Mouse (Mus musculus): ENCODE measurements around the gene Tdp2. TPM values are rescaled to one million over a fixed set of nuclear protein-coding genes. Genes with fewer than 3 reads are reported as not detected.

Gene Tdp2
- total and polyA plus RNA-seq, 3 experiments, result 37.4 to 96.6 (median 44.5) TPM

DNA sequence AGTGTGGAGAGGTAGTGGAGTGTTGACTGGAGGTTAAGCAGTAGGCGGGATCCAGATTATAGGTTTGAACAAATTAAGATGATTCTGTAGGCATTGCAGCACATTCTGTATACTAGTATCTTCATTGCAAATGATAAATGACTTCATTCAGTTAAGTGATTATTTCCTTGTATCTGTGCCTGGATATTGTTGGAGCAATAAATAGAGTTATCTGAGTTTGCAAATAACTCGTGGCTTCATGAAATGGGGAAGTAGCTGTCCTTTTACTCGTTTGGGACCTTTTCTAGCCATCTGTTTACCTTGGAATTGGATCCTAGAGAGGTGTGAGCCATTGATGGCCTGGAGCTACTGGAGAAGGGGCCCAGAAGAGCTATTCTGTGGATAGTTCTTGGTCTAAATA is 8.4 kb downstream of the Tdp2 start:
- dilution Hi-C loops (cut with MboI; ENCODE audit: extremely low pct_ligation_motif_present, extremely low pct_unique_long_range_greater_than_20kb, low sequenced_read_pairs), result no loop called here
- H3K9me3 ChIP-seq (replicated peaks; ENCODE audit: low read length), result no peaks in the 10 kb centered on the region
- no peak for DNase-seq (ENCODE audit: extremely low read depth)
- peaks cover 23 to 71% of the 10 kb centered on the region in 2 experiments for H3K36me3 ChIP-seq (replicated peaks in 1 of 2; ENCODE audit: control insufficient read depth in 1 of 2, insufficient read depth in 1 of 2, low read length in 1 of 2)
- no peak overlapping the region for H3K4me3 ChIP-seq (replicated peaks in 1 of 3; ENCODE audit: low read depth in 2 of 3, low read length in 2 of 3, poor library complexity in 1 of 3)
- no peak for TF ChIP-seq POLR2A (IDR thresholded peaks at IDR 0.05; ENCODE audit: low read depth, low read length)
- TF ChIP-seq IRF4 (IDR thresholded peaks at IDR 0.05; ENCODE audit: low read depth, low read length), result no peak
- TF ChIP-seq BHLHE40 (IDR thresholded peaks at IDR 0.05; ENCODE audit: low read depth, low read length), result no peak
- TF ChIP-seq UBTF (IDR thresholded peaks at IDR 0.05; ENCODE audit: low read depth, low read length), result no peak
- TF ChIP-seq CHD2 (IDR thresholded peaks at IDR 0.05; ENCODE audit: low read length), result no peak
- TF ChIP-seq ZMIZ1 (IDR thresholded peaks at IDR 0.05; ENCODE audit: low read depth, low read length), result no peak
- TF ChIP-seq SMC3 (IDR thresholded peaks at IDR 0.05; ENCODE audit: low read depth, low read length), result no peak
- TF ChIP-seq CHD1 (IDR thresholded peaks at IDR 0.05; ENCODE audit: low read depth, low read length), result no peak
- TF ChIP-seq MAFK (IDR thresholded peaks at IDR 0.05; ENCODE audit: insufficient replicate concordance, low read length), result no peak
- no peak for TF ChIP-seq TBP (conservative IDR thresholded peaks at IDR 0.05; ENCODE audit: low read depth, low read length)
- no peak for TF ChIP-seq KAT2A (IDR thresholded peaks at IDR 0.05; ENCODE audit: insufficient replicate concordance, low read length)
- TF ChIP-seq GABPA (IDR thresholded peaks at IDR 0.05; ENCODE audit: insufficient replicate concordance, low read depth, low read length), result no peak
- no peak for TF ChIP-seq CTCF (conservative IDR thresholded peaks at IDR 0.05 in 1 of 2, IDR thresholded peaks at IDR 0.05 in 1 of 2; ENCODE audit: low read depth in 2 of 2, low read length in 2 of 2)
- no peak for TF ChIP-seq EP300 (IDR thresholded peaks at IDR 0.05; ENCODE audit: low read length)
- no peak for TF ChIP-seq ZNF384 (IDR thresholded peaks at IDR 0.05; ENCODE audit: low read depth, low read length)
- no peak for TF ChIP-seq MXI1 (IDR thresholded peaks at IDR 0.05; ENCODE audit: low read depth, low read length)
- no peak for TF ChIP-seq MAX (IDR thresholded peaks at IDR 0.05; ENCODE audit: low read length)
- no peak for TF ChIP-seq E2F4 (IDR thresholded peaks at IDR 0.05; ENCODE audit: insufficient replicate concordance, low read depth, low read length)
- TF ChIP-seq PAX5 (IDR thresholded peaks at IDR 0.05; ENCODE audit: low read length), result no peak
- no peak overlapping the region for H3K4me2 ChIP-seq (ENCODE audit: insufficient read depth, low read depth, poor library complexity, severe bottlenecking)
- H3K79me2 ChIP-seq (replicated peaks; ENCODE audit: control insufficient read depth, extremely low read depth, insufficient read depth, poor library complexity, severe bottlenecking), result peaks cover 36% of the 10 kb centered on the region
- H3K9ac ChIP-seq (ENCODE audit: insufficient read depth, low read depth), result no peak overlapping the region
- peaks cover 0 to 11% of the 10 kb centered on the region in 2 experiments; a peak in 1 of 4 replicates for H3K4me1 ChIP-seq (ENCODE audit: control insufficient read depth in 1 of 2, insufficient read depth in 2 of 2)
- H3K27ac ChIP-seq (ENCODE audit: insufficient read depth, low read depth), result no peak overlapping the region
- in situ Hi-C loops (cut with MboI; ENCODE audit: low pct_ligation_motif_present, low pct_unique_long_range_greater_than_20kb, low sequenced_read_pairs), result no loop called here
- no peaks in the 10 kb centered on the region for H3K27me3 ChIP-seq (replicated peaks)

GRCm38 (mm10) chr13:24841702-24842101 is 10.2 kb downstream of the Tdp2 start:
- Histone ChIP-seq H3K36me3 (replicated peaks in 1 of 2; ENCODE audit: control insufficient read depth in 1 of 2, insufficient read depth in 1 of 2, low read length in 1 of 2) (peaks cover 23 to 60% of the 10 kb centered on the region in 2 experiments), H3K9me3 (replicated peaks; ENCODE audit: low read length) (no peaks in the 10 kb centered on the region), H3K4me1 (ENCODE audit: control insufficient read depth in 1 of 2, insufficient read depth in 2 of 2) (peaks cover 0 to 4% of the 10 kb centered on the region in 2 experiments; a peak in 1 of 4 replicates), H3K79me2 (replicated peaks; ENCODE audit: control insufficient read depth, extremely low read depth, insufficient read depth, poor library complexity, severe bottlenecking) (peaks cover 20% of the 10 kb centered on the region), H3K9ac (ENCODE audit: insufficient read depth, low read depth) (no peak overlapping the region), H3K4me2 (ENCODE audit: insufficient read depth, low read depth, poor library complexity, severe bottlenecking) (no peak overlapping the region), H3K27me3 (replicated peaks) (no peaks in the 10 kb centered on the region), H3K27ac (ENCODE audit: insufficient read depth, low read depth) (no peak overlapping the region), H3K4me3 (replicated peaks in 1 of 3; ENCODE audit: low read depth in 2 of 3, low read length in 2 of 3, poor library complexity in 1 of 3) (no peak overlapping the region)
- in situ Hi-C loops (cut with MboI; ENCODE audit: low pct_ligation_motif_present, low pct_unique_long_range_greater_than_20kb, low sequenced_read_pairs), result no loop called here
- dilution Hi-C loops (cut with MboI; ENCODE audit: extremely low pct_ligation_motif_present, extremely low pct_unique_long_range_greater_than_20kb, low sequenced_read_pairs), result no loop called here
- DNase-seq (ENCODE audit: extremely low read depth), result no peak
- TF ChIP-seq USF1 (IDR thresholded peaks at IDR 0.05; ENCODE audit: low read depth, low read length) (no peak), MYC (IDR thresholded peaks at IDR 0.05; ENCODE audit: low read depth, low read length) (no peak), MAZ (IDR thresholded peaks at IDR 0.05; ENCODE audit: low read depth, low read length) (no peak), MAX (IDR thresholded peaks at IDR 0.05; ENCODE audit: low read length) (no peak), CHD1 (IDR thresholded peaks at IDR 0.05; ENCODE audit: low read depth, low read length) (no peak), ETS1 (conservative IDR thresholded peaks at IDR 0.05; ENCODE audit: low read depth, low read length) (no peak), ZC3H11A (IDR thresholded peaks at IDR 0.05; ENCODE audit: low read depth, low read length) (no peak), PAX5 (IDR thresholded peaks at IDR 0.05; ENCODE audit: low read length) (no peak), HCFC1 (IDR thresholded peaks at IDR 0.05; ENCODE audit: low read depth, low read length) (no peak), GABPA (IDR thresholded peaks at IDR 0.05; ENCODE audit: insufficient replicate concordance, low read depth, low read length) (no peak), ZMIZ1 (IDR thresholded peaks at IDR 0.05; ENCODE audit: low read depth, low read length) (no peak), JUN (IDR thresholded peaks at IDR 0.05; ENCODE audit: insufficient read depth, low read depth, low read length) (no peak), USF2 (conservative IDR thresholded peaks at IDR 0.05; ENCODE audit: low read depth, low read length) (no peak), MXI1 (IDR thresholded peaks at IDR 0.05; ENCODE audit: low read depth, low read length) (no peak), MAFK (IDR thresholded peaks at IDR 0.05; ENCODE audit: insufficient replicate concordance, low read length) (no peak), POLR2A (IDR thresholded peaks at IDR 0.05; ENCODE audit: low read depth, low read length) (no peak), CHD2 (IDR thresholded peaks at IDR 0.05; ENCODE audit: low read length) (no peak), IRF4 (IDR thresholded peaks at IDR 0.05; ENCODE audit: low read depth, low read length) (no peak)

All from CH12.LX (cell line).